Mouse (Mus musculus): ENCODE results near the gene Grik3. TPM values are rescaled to one million over a fixed set of nuclear protein-coding genes. Genes with fewer than 3 reads are reported as not detected.

The Grik3 gene
- total RNA-seq, 2 experiments from 2014 or later: 0.05 to 0.25 TPM

DNA sequence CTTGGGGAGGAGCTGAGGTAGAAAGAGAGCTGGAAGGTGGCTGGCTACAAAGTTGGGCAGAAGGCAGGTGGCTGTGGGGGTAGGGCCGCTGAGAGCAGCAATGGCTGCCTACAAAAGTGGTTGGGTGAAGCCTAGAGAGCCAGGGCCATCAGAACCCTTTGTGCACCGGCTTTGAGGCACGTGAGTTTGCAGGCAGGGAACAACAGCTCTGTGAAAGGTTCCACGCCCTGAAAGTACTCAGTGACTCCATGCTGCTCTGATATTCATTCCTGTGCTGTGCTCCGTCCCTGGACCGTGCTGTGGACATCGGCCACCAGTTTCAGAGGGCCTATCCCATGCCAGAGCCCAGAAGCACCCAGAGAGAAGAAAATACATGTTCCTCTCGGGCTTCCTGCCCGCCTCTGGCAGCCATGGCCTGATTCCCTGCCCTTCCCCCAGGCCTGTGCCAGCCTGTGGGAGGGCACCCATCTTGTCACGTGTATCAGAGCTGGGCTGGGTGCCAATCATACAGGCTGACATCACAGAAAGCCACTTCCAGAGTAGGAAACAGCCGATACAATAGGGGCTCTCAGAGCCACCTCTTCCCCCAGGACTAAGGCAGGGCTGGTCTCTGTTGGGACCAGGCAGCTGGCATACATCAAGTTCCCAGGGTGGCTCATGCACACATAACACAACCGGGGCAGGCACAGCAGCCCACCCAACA, 212.3 kb downstream of the Grik3 start:
- intact Hi-C loops (cut with DNase I): loop anchor here (5.0 kb wide), 2 partner anchors 70 to 210 kb away; partner anchors contain the start of gene Grik3
- peak; percentile 69 to 71 for DNase-seq

DNA sequence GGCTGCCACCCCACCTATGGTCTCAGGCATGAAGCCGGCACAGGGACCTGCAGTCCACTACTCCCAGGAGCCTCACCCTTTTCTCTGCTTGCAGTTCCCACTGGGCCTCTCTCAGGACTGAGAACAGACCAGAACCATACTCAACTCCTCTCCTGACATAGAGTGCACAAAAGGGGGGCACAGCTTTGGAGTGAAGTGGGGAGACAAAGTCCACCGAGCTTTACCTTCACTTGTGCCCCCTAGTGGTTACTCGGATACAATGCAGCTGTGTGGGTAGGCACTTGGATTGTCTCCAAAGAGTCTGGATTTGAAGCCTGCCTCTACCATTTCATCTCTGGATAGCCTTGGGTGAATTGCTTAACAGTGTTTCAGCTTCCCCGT, 212.8 kb downstream of the Grik3 start:
- peak; percentile 14 to 37 for DNase-seq
- intact Hi-C loops (cut with DNase I): loop anchor here (5.0 kb wide), 2 partner anchors 71 to 211 kb away; partner anchors contain the start of gene Grik3

DNA sequence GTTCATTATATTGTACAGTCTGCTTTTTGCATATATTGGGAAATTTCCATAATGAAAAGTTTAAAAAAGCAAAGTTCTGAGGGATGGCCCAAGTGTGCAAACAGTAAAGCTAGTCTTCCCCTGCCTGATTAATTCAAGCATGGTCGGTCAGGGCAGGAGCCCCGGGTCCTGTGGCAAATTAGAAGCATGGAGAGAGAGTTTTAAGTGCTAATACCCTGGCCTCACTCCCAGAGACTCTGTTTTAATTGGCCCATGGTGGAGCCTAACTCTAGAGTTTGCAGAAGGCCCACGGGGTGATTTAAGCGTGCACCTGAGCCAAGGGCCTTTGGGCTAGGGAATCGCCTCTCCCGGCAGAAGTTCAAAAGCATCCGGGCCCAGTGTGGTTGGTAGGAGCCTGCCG, 215.2 kb downstream of the Grik3 start:
- intact Hi-C loops (cut with DNase I): no loop called here
- no peak for DNase-seq

DNA sequence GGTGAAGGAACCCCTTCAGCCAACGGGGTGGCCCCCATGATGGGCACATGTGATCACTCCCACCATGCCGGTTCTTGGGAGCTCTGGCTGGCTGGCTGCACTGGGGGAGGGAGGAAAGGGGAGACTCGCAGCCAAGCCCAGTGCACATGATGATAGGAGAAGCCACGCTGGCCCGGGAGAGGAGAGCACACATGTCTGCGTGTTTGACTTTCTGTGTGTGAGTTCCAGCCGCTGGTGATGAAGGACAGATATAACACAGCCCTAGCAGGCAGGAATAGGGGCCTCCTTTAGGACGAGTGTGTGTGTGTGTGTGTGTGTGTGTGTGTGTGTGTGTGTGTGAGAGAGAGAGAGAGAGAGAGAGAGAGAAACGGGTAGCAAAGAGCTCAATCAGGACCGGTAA, 219.2 kb downstream of the Grik3 start:
- DNase-seq: no peak
- intact Hi-C loops (cut with DNase I): no loop called here

DNA sequence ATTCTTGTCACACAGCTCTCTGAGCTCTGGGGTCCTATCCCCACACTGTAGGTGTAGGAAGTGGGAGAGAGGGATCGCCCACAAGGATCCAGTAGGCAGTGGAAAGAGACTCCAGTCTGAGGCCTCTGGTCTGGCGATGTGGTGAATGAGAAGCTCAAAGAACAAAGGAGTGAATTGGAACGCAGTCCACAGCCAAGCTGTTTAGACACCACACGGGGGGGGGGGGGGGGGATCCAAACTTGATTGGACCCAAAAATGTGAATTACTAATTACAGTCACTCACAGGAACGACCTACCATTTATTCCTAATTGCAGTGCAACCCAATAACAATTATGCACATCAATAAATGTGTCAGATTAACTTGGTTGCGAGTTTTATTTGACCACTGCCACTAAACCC, 227.4 kb downstream of the Grik3 start:
- no peak for DNase-seq
- intact Hi-C loops (cut with DNase I): no loop called here

DNA sequence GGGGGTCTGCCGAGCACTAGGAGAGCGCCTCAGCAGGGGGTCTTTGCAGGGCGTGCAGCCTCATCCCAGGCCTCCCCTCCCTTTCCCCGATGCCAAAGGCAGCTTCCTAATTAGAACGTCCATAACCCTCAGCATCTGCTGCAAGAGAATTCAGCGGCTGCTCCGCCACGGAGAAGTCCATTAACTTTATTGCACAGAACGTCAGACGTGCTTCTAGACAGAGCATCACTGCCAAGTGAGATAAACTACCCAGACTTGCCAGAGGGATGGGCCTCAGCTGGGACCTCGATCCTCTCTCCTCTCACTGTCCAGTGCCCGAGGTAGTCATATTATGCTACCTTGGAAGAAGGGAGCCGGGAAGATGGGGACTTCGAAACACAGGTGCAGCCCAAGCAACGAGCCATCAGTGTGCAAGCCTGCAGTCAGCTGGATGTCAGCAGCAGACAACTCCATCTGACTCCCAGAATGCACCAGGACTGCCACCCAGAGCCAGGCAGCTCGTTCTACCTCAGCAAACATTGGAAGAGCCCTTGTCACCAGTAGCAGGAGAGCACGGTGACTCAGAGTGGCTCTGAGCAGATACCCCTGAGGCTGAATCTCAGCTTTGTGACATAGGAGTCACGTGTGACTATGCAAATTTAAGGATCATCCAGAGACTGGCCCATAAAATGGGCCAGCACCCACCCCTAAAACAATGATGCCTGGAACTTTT, 228.1 kb downstream of the Grik3 start:
- DNase-seq: no peak
- intact Hi-C loops (cut with DNase I): no loop called here

DNA sequence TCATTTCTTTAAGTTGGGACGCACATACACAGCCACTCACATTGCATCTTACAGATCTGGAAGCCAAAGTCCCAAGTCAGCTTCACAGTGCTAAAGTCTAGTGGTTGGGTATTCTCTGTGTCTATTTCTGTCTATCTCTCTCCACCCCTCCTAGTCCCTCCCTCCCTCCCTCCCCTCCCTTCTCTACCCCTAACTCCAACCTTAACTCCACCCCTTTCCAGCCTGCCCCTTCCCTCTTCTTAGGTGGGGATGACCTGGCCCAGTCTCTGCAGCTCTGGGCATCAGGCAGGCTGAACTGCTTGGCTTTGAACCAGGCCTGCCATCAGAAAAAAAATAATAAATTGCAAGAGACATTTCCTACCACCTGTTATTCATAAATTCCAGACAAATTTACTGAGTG, 235.7 kb downstream of the Grik3 start:
- intact Hi-C loops (cut with DNase I): no loop called here

DNA sequence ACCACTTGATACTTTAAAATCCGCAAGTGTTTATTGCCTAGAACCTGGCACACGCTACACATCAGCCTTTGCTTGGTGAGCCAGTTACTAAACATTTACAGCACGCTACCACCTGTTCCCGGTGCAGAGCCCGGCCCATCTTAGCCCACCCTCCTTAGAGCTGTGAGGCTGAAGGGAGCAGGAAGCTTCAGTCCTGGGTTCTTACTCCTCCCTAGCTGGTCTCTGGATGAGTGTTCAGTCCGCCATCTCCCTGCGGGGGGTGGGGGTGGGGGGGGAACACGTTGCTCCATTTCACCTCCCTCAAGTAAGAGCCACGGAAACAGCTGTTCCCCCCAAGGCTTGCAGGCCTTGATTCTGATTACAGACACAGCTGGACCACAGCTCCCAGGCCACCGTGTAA, 236.5 kb downstream of the Grik3 start:
- intact Hi-C loops (cut with DNase I): no loop called here
- DNase-seq: no peak

More for the DNA sequence above, 235.7 kb downstream of the Grik3 start:
- no peak for DNase-seq

DNA sequence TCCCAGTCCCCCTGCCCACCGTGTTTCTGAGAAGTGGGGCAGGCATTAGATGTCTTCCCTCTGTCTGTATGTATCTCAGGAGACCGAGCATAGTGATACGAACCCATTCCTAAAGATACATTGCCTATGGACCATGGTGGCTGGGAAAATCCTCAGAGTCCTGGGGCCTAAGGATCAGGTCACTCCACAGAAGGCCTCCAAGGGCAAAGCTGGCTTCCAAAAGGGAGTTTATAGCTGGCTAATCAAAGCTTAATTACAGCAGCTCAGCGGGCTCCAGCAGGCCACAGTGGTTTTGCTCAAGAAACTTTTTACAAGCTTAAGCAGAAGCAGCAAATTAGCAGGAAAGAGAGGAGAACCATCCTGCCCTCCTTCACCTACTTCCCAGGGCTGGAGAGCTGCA, 237.1 kb downstream of the Grik3 start:
- no peak for DNase-seq
- intact Hi-C loops (cut with DNase I): no loop called here

DNA sequence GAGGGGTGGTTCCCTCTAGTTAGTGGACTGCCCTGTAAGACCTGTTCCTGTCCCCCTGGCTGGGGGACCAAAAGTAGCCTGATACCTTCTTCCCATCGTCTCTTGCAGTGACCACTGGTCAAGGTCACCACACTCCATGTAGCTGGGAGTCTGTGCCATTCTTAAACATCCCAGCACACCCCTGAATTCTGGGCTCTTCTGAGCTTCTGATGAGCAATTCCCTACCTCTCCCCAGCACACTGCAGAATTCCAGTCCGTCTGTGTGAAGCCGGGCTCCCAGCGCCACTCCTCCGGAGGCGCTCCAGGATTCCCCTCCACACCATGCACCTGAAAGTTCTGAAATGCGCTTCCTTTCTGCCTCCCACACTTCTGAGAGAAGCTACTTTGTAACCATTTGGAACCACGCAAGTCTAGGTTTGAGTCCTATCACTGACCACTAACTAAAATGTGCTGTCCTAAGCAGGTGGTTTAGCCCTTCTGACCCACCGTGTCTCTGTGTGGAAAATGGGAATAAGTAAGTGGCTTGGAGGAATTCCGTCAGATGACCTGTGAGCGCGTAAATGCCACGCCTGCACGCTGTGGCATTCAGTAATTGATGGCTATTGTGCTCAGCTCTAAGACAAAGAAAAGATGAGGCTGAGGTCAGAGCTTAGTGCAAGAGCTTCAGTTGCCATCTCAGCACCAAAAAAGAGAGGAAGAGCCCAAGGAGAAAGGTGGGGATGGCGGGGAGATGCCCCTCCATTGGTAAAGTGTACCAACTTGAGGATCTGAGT, 237.8 kb downstream of the Grik3 start:
- DNase-seq: no peak
- intact Hi-C loops (cut with DNase I): no loop called here

DNA sequence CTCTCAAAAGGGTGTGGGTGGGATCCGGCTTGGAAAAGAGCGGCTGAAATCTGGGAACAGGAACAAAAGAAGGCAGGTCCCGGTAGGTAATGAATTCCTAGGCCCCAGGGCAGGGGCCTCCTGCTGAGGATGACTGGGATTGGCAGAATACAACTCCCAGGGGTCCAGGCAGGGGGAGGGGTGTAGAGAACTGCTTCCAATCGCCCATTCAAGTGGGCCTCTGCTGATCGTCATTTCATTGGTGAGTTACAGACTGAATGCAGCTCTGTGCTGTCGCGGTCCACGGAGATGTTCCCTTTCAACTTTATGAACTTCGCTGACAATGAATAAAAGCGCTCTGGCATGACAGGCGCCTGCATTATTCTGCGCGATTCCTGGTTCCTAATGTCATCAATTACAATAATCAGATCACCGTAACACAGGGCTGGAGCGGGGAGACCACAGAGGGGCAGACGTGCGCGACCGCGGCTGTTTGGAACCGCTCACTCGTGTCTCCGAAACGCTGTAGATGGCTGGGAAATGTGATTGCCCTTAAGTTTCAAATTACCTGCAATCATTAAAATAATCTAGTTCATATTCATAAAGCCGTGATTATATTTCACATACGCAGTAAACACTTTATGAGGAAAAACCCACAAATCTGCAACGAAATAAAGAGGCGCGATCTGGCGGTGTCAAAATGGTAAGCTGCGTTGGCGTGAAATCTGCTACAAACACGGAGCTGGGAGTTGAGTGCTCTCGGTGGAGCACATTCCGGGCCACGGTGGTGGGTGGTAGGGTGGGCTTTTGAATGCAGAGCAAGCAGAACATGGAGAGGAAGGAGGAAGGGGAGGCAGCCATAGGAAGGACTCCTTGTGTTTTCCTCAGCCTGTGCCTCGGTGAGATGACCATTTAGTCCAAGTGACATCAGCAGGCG, 239.1 kb downstream of the Grik3 start:
- no peak for DNase-seq
- intact Hi-C loops (cut with DNase I): no loop called here

DNA sequence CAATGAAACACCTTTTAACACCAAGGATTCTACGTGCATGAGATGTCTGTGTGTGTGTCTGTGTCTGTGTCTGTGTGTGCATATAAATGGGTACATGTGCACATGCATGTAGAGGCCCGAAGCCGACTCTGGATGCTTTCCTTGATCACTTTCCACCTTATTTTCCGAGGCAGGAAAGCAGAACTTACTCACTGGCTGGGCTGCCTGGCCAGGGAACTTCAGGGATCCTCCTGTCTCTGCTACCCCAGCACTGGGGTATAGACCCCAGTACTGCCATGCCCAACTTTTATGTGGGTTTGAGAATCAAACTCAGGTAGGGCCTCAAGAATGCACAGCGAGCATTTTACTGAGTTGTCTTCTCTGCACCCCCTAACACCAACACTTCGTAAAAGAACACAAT, 240.3 kb downstream of the Grik3 start:
- intact Hi-C loops (cut with DNase I): no loop called here
- DNase-seq: no peak

DNA sequence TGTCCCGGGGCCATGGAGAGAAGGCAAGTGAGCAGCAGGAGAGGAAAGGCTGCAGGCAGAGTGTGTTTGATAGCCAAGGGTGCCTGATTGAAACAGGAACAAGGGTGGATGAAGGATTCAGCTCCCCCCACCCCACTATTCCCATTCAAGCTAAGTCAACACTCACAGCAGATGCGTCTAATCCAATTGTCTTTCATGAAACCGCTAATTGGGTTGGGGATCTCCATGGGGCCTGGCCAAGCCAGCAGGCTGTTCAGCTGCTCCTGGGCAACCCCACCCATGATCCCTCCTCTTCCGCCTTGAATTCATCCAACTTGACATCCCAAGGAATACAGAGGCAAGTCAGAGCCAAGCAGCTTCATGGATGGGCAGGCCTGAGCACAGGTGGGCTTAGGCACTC, 246.3 kb downstream of the Grik3 start:
- intact Hi-C loops (cut with DNase I): no loop called here
- DNase-seq: no peak

DNA sequence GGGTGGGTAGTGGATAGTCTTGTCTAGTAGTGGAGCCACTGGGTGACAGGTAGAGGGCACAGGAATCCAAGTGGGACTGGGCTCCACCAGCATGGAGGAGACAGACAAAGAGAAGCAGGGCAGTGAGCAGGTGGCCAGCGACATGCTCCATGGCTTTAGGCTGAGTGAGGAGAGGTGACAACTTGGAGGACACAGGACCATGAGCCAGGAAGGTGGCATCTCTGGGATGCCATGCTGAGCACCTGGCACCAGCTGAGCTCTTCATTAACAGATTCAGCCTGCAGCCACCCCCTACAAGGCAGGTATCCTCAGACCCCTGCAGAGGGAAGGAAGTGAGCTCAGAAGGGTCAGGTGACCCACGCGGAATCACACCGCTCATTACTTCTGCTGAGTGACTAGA, 248.3 kb downstream of the Grik3 start:
- intact Hi-C loops (cut with DNase I): no loop called here

DNA sequence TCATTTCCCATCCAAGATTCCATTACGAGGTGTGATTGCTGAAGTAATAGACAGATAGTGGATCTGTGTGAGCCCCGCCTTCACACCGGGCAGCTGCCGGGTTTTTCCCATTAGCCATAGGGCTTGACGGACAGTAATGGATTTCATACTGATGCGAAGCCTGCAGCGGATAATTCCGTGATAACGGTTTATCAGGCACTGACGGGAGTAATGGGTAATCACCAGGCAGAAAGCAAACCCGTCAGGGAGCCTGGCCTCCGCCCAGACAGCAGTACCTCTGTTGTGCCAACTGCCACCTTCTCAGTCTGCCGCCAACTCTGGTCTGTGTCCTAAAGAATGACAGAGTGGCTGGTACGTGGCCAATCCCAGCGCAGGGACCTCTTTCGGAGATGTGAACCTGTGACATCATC, 251.7 kb downstream of the Grik3 start:
- DNase-seq: no peak
- intact Hi-C loops (cut with DNase I): no loop called here

More for the DNA sequence above, 248.3 kb downstream of the Grik3 start:
- no peak for DNase-seq

DNA sequence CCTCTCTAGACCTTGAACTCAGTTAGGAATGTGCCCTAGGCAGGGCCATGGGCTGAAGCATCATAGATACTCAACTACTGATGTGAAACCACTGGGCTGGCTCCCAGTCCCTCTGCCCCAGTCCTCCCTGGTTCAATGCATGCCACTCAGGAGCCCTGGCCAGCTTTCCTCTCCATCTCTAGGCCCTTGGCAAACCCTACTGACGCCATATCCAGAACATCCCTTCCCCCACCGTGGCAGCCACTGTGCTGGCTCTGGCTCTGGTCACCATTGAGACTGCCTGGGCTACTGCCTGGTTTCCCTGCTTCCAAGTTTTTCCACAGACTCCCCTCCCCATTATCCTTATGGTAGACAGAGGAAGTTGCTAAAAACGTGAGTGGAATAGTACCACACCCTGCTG, 255.4 kb downstream of the Grik3 start:
- DNase-seq: no peak
- intact Hi-C loops (cut with DNase I): no loop called here

DNA sequence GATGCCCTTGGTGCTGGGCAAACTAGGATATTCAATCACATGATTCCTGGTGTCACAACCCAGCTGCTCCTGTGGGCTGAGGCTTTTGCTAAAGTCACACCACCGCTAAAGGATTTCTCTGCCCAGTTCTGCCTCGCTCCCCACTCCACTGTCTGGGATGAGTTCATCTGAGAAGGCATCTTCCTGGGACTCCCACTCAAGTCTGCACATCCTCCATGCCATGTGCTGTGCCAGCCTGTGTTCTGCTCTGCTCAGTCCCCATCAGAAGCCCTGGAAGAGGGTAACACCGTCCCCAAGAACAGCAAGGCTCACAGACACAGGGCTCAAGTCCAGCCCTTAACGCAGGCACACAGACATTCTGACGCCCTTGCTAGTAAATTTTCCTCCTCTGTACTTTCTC, 265.9 kb downstream of the Grik3 start:
- intact Hi-C loops (cut with DNase I): no loop called here
- DNase-seq: no peak

DNA sequence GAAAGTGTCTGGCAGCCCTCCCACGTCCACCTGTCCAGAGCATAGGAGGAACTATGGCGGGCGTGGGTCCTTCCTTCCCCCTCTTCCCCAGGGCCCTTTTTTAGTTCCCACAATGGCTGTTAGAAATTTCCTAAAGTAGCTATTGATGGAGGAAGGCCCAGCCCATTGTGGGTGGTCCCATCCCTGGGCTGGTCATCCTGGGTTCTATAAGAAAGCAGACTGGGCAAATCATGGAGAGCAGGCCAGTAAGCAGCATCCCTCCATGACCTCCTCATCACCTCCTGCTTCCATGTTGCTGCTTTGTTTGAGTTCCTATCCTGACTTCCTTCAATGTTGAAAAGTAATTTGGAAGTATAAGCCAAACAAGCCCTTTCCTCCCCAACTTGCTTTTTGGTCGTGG, 269.8 kb downstream of the Grik3 start:
- DNase-seq: no peak
- intact Hi-C loops (cut with DNase I): no loop called here

DNA sequence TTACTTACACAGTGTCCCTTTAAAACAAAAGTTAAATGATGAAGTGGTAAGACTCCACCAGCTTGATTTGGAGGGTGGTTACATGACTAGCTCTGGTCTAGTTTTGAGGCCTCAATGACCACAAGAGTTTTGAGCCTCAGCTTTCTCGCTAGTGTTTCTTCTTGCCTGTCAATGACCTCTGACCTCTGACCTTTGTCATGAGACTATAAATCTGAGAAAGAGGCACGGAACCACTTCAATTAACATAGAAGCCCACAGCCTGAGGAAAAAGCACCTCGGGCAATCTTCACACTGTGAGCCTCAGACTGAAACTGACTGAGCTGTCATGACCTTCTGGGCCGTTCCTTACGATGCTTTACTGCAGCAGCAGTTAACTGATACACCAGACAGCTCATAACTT, 272.6 kb downstream of the Grik3 start:
- intact Hi-C loops (cut with DNase I): no loop called here
- DNase-seq: no peak
